Mouse (Mus musculus) ES-Bruce4 (cell line): ENCODE results near the gene Ankrd23. TPM values are rescaled to one million over a fixed set of nuclear protein-coding genes. Genes with fewer than 3 reads are reported as not detected.

Experiments
- H3K27ac ChIP-seq: 2 replicates; pipeline ENCODE4 v1.5.1; 2012; ENCODE audit warnings: low read length, inconsistent platforms; ENCODE audit not compliant: insufficient read depth
- H3K27me3 ChIP-seq: 2 replicates; pipeline ENCODE4 v1.6.1; 2012; ENCODE audit warnings: mild to moderate bottlenecking, low read length, inconsistent platforms; ENCODE audit not compliant: control insufficient read depth, poor library complexity, insufficient read depth, severe bottlenecking
- H3K36me3 ChIP-seq: 2 replicates; pipeline ENCODE4 v1.6.1; 2012; ENCODE audit warnings: inconsistent platforms, mild to moderate bottlenecking, low read length, moderate library complexity; ENCODE audit not compliant: control insufficient read depth, poor library complexity, insufficient read depth, severe bottlenecking
- H3K4me1 ChIP-seq: one replicate; pipeline ENCODE4 v1.8.1; 2011; ENCODE audit warnings: low read length; ENCODE audit not compliant: control insufficient read depth, insufficient read depth
- H3K4me3 ChIP-seq: 2 replicates; pipeline ENCODE4 v1.5.1; 2011; ENCODE audit warnings: low read depth, mild to moderate bottlenecking, low read length
- H3K9ac ChIP-seq: 2 replicates; pipeline ENCODE4 v1.6.1; 2012; ENCODE audit warnings: low read depth, mild to moderate bottlenecking, inconsistent platforms; ENCODE audit not compliant: poor library complexity, severe bottlenecking
- H3K9me3 ChIP-seq: replicated peaks from 2 replicates; pipeline ENCODE4 v1.6.1; 2012; ENCODE audit warnings: mild to moderate bottlenecking, low read length, inconsistent platforms; ENCODE audit not compliant: control insufficient read depth, poor library complexity, insufficient read depth, severe bottlenecking
- CTCF ChIP-seq: IDR thresholded peaks from one replicate; pipeline ENCODE4 v1.8.1; 2011; ENCODE audit warnings: low read depth, low read length
- EP300 ChIP-seq: IDR thresholded peaks from 2 replicates; pipeline ENCODE4 v1.6.1; 2011; ENCODE audit warnings: low read depth, low read length; ENCODE audit not compliant: insufficient read depth
- POLR2A ChIP-seq: IDR thresholded peaks from one replicate; pipeline ENCODE4 v1.8.1; 2011; ENCODE audit warnings: low read length; ENCODE audit not compliant: insufficient read depth
- polyA plus RNA-seq: library from polyadenylated mRNA; stranded (reverse); fragments of >200 nt; gene quantifications from 2 replicates; pipeline ENCODE4 v1.2.4, GENCODE M21; 2011; ENCODE audit warnings: low read depth; ENCODE audit not compliant: missing spikeins, insufficient read depth, insufficient read length

The Ankrd23 gene
- polyA plus RNA-seq, 1 experiment: 6.8 TPM

GRCm38 (mm10) chr1:36541844-36542243, 5.2 kb upstream of the Ankrd23 start:
- Histone ChIP-seq H3K9me3 (no peaks in the 10 kb centered on the region), H3K36me3 (no peaks in the 10 kb centered on the region), H3K9ac (no peak overlapping the region), H3K27ac (no peak overlapping the region), H3K27me3 (no peaks in the 10 kb centered on the region), H3K4me3 (no peak overlapping the region), H3K4me1 (no peaks in the 10 kb centered on the region)
- TF ChIP-seq CTCF: no peak
- TF ChIP-seq POLR2A: no peak
- no peak for TF ChIP-seq EP300

DNA sequence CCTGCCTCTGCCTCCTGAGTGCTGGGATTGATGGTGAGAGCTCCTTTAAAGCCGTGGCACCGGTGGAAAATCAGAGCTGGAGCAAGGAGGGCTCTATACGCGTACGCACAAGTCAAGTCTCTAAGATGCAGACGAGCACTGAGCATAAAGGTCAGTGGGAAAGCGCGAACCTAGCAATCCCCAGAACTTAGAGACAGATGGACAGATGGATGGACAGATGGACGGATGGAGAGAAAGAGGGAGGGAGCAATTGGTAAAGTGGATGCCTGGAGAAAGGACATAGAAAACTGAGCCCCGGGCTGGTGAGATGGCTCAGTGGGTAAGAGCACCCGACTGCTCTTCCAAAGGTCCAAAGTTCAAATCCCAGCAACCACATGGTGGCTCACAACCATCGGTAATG, 4.1 kb upstream of the Ankrd23 start:
- Histone ChIP-seq H3K4me3 (no peak overlapping the region), H3K4me1 (no peaks in the 10 kb centered on the region), H3K36me3 (no peaks in the 10 kb centered on the region), H3K9ac (no peak overlapping the region), H3K27ac (no peak overlapping the region), H3K27me3 (no peaks in the 10 kb centered on the region), H3K9me3 (no peaks in the 10 kb centered on the region)
- no peak for TF ChIP-seq EP300
- TF ChIP-seq CTCF: no peak
- no peak for TF ChIP-seq POLR2A

DNA sequence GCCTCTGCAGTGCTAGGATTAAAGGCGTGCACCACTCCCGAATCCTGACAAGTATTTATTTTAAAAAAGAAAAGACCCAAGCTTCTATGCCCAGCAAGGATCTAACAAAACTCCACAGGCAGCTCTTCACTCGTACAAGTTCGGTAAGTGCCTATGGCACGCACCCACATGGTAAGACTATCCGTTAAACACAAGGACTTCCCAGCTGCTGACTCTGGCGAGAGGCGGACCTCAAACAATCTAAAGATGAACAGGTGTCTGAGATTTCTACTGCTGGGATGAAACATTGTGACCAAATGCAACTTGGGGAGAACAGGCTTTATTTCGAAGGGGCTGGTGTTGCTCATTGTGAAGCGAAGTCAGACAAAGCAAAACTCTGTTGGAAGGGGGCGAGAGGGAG, 3.4 kb upstream of the Ankrd23 start:
- no peaks in the 10 kb centered on the region for H3K4me1 ChIP-seq
- H3K9me3 ChIP-seq: no peaks in the 10 kb centered on the region
- no peak overlapping the region for H3K27ac ChIP-seq
- no peak overlapping the region for H3K4me3 ChIP-seq
- no peaks in the 10 kb centered on the region for H3K27me3 ChIP-seq
- no peak overlapping the region for H3K9ac ChIP-seq
- no peaks in the 10 kb centered on the region for H3K36me3 ChIP-seq
- no peak for TF ChIP-seq POLR2A
- no peak for TF ChIP-seq CTCF
- TF ChIP-seq EP300: no peak

DNA sequence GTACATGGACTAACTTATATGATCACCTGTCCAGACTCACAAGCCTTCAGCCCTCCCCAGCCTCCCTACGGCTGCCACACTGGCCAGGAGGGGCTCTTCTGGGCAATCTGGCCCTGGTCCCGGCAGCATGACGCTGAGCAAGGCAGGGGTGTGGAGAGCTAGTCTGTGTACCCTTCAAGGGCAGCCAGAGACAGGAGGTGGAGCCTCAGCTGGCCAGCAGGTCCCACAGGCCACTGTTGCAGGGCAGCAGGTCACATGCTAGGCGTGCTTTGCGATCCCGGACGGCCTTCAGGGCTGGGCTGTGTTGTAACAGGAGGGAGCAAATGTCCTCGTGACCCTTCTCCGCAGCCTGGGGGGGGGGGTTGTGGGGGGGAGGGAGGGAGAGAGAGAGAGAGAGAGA, 2.5 kb upstream of the Ankrd23 start, which contains the start of gene Gm42417:
Gene Gm42417, minus strand, starts transcription at position 244 of the 400 bp plus-strand sequence.
- H3K9ac ChIP-seq: no peak within 1 kb of the TSS
- no peaks in the 10 kb centered on the region for H3K36me3 ChIP-seq
- no peaks in the 10 kb centered on the region for H3K4me1 ChIP-seq
- H3K27ac ChIP-seq: no peak within 1 kb of the TSS
- no peaks in the 10 kb centered on the region for H3K9me3 ChIP-seq
- TF ChIP-seq POLR2A (no peak), CTCF (no peak), EP300 (no peak)
- H3K27me3 ChIP-seq: no peaks in the 10 kb centered on the region
- no peak within 1 kb of the TSS for H3K4me3 ChIP-seq

DNA sequence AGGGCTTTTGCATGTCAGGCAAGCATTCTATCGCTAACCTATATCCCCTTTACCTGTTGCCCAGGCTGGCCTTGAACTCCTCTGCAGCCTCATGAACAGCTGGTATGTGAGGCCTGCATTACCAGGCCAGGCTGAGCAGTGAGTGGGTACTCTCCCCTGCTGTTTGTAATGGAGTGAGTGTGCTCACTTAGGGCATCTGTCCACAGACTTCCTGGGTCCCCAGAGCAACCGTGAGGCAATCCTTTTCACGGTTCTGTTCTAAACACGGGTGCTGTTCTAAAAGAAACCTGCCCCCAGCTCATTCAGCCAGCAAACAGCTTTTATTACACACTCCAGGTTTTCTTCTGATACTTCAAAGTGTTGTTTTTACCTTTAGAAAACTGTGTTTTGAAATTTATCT, 2.0 kb upstream of the Ankrd23 start:
- Histone ChIP-seq H3K4me1 (no peaks in the 10 kb centered on the region), H3K36me3 (no peaks in the 10 kb centered on the region)

DNA sequence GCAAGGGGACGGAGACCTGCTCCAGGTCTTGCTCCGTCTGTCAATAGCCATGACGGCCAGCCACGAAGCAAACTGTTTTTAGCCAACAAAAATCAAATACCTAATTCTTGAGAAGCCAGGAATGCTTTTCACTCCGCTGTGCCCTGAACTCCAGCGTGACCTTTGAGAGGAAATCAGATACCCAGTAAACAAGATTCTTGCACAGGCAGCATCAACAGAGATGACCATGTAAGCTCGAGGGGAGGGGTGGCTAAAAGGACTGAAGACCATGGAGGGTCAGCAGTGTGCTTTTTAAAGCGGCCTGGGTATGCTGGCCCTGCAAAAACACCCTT, 320 bp downstream of the Ankrd23 start:
- no peak overlapping the region for H3K4me3 ChIP-seq
- H3K9ac ChIP-seq: no peak overlapping the region
- no peaks in the 10 kb centered on the region for H3K36me3 ChIP-seq
- H3K27ac ChIP-seq: no peak overlapping the region
- no peaks in the 10 kb centered on the region for H3K9me3 ChIP-seq
- no peaks in the 10 kb centered on the region for H3K27me3 ChIP-seq
- H3K4me1 ChIP-seq: no peaks in the 10 kb centered on the region
- no peak for TF ChIP-seq CTCF
- no peak for TF ChIP-seq POLR2A
- TF ChIP-seq EP300: no peak

More for the DNA sequence above, 2.0 kb upstream of the Ankrd23 start:
- Histone ChIP-seq H3K4me3 (no peak overlapping the region), H3K9me3 (no peaks in the 10 kb centered on the region), H3K27me3 (no peaks in the 10 kb centered on the region), H3K27ac (no peak overlapping the region), H3K9ac (no peak overlapping the region)
- TF ChIP-seq POLR2A: no peak
- no peak for TF ChIP-seq CTCF
- TF ChIP-seq EP300: no peak
